Mouse (Mus musculus): ENCODE data around the gene Parp2. TPM values are rescaled to one million over a fixed set of nuclear protein-coding genes. Genes with fewer than 3 reads are reported as not detected.
"Not testable (repeated sequence)": the region's sequence is repeated elsewhere in the genome, so short reads cannot be mapped to it uniquely, and the experiment has no call there.

Gene Parp2
- polyA plus RNA-seq, 1 experiment from 2014 or later = 72.4 TPM

DNA sequence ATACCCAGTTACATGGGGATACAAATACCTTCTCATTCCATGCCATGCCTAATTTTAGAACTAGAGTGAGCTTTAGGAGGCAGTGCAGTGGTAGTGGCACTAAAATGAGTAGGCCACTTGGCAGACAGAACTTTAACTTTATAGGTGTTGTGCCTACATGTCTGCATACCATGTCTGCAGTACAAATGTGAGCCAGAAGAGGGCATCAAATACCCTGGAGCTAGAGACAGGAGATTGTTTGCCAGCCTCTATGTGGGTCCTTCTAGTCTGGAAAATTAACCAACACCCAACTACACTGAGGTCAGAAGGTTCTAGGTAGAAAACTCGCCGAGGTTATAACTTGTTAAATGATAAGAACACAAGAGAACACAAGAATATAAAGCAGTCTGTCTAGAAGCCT lies 9.1 kb upstream of the Parp2 start:
- 70% methylated on average over 2 of the region's 2 CpGs for WGBS
- ATAC-seq (ENCODE audit: insufficient number of reproducible peaks, insufficient read depth, low FRiP score, low TSS enrichment, low read depth) = no peak
- Histone ChIP-seq H3K36me3 (no peaks in the 10 kb centered on the region), H3K27ac (no peak overlapping the region), H3K9me3 (no peaks in the 10 kb centered on the region), H3K4me3 (no peak overlapping the region), H3K27me3 (no peaks in the 10 kb centered on the region), H3K9ac (no peak overlapping the region), H3K4me2 (no peak overlapping the region), H3K4me1 (0 out of 2 replicates have a peak, but pooled peaks cover 2% of the 10 kb centered on the region)

DNA sequence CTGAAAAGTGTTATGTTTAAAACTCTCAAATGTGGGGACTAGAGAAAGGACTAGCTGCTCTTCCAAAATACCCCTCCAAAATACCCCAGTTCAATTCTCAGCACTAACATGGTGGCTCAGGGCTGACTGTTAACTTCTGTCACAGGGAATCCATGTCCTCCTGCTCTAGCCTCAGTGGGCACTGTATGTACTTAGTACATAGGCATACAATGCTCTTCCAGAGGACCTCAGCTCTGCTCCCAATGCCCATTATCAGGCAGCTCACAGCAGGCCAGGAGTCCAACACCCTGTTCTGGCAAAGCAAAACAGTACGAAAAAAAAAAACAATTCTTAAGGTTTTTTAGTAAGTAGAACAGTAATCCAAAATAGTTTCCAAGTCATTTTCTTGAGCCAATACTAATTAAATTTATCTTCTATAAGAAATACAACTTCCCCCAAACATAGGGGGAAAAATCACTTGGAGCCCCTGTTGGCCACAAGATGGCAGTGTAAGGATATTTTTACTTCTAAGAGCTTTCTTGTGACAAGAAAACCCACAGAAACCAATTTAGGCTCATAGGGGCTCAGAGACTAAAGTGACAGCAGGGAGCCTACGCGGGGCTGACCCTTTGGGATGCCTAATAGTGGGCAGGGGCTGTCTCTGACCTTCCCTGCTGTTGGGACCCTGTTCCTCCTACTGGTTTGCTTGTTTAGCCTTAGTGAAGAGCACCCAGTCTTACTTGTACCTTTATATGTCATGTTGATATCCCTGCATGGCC lies 8.0 kb upstream of the Parp2 start:
- Histone ChIP-seq H3K27ac (no peak overlapping the region), H3K4me1 (0 out of 2 replicates have a peak, but pooled peaks cover 2% of the 10 kb centered on the region), H3K36me3 (no peaks in the 10 kb centered on the region), H3K9me3 (no peaks in the 10 kb centered on the region), H3K9ac (no peak overlapping the region), H3K4me3 (no peak overlapping the region), H3K4me2 (no peak overlapping the region), H3K27me3 (no peaks in the 10 kb centered on the region)
- ATAC-seq (ENCODE audit: insufficient number of reproducible peaks, insufficient read depth, low FRiP score, low TSS enrichment, low read depth) = no peak
- WGBS = 7% methylated on average over 3 of the region's 3 CpGs

DNA sequence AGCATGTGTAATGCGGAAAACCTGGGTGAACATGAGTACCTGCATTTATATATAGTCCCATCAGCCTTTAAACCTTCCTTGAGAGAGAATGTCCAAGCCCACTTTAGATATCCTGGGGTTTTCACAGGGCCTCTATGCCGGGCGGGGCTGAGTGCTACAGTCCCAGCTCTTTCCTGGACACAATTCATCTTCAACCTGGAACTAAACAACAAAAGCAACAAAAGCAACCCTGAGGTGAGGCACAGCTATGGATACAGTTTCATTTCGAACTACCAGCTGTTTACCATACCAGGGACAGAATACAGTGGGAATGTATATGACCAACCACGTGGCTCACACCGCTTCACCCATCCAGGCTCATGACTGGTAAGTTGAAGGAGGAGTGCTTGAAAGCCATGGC lies 5.2 kb upstream of the Parp2 start:
- Histone ChIP-seq H3K4me1 (0 out of 2 replicates have a peak, but pooled peaks cover 2% of the 10 kb centered on the region), H3K36me3 (no peaks in the 10 kb centered on the region), H3K9me3 (no peaks in the 10 kb centered on the region), H3K9ac (no peak overlapping the region), H3K4me2 (no peak overlapping the region), H3K27me3 (no peaks in the 10 kb centered on the region), H3K27ac (no peak overlapping the region), H3K4me3 (no peak overlapping the region)
- 85% methylated on average over 6 of the region's 6 CpGs for WGBS
- no peak for ATAC-seq (ENCODE audit: insufficient number of reproducible peaks, insufficient read depth, low FRiP score, low TSS enrichment, low read depth)

DNA sequence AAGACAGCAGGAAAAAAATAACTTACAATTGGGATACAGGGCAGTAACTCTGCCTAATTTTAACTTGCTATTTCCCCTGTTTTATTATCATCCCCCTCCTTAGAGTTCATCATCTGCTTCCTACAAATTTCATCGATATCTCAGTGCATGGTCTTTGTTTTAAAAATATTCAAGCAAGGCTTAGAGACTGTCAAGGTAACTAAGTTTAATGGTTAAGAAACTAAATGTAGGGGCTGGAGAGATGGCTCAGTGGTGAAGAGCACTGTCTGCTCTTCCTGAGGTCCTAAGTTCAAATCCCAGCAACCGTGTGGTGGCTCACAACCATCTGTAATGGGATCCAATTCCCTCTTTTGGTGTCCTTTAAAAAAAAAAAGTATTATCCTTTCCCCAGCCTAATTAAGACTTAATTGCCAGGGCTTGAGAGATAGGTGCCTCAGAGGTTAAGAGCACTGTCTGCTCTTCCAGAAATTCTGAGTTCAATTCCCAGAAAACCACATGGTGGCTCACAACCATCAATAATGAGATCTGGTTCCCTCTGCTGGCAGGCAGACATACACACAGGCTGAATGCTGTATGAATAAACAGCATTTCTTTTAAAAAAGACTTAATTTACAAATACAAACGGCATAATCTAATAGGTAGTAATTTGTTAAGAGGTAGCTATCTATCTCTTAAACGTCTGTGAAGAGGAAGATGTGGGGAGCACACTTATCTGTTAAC lies 4.6 kb upstream of the Parp2 start:
- Histone ChIP-seq H3K27me3 (no peaks in the 10 kb centered on the region), H3K4me2 (no peak overlapping the region), H3K27ac (no peak overlapping the region), H3K9ac (no peak overlapping the region), H3K4me1 (0 out of 2 replicates have a peak, but pooled peaks cover 2% of the 10 kb centered on the region), H3K9me3 (no peaks in the 10 kb centered on the region), H3K4me3 (no peak overlapping the region), H3K36me3 (no peaks in the 10 kb centered on the region)
- no peak for ATAC-seq (ENCODE audit: insufficient number of reproducible peaks, insufficient read depth, low FRiP score, low TSS enrichment, low read depth)
- 64% methylated on average over 4 of the region's 4 CpGs for WGBS

DNA sequence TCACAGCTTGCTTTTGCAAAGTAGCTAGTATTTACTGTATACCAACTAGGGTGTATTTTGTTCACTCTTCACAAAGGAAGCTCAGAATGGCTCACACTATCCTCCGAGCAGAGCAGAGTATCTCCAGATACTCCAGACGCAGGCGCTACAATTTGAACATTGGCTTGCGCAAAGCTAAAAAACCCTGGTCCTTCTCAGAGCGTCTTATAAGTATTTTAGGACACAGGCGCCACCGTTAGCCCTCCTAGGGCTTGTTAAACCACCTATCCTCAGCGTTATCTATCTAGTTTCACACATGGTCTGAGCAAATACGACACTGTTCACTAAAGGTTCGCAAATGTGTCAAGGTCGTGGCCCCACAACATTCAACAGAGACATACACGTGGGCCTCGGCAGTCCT lies 3.0 kb upstream of the Parp2 start:
- no peak overlapping the region for H3K9ac ChIP-seq
- H3K27ac ChIP-seq = no peak overlapping the region
- ATAC-seq (ENCODE audit: insufficient number of reproducible peaks, insufficient read depth, low FRiP score, low TSS enrichment, low read depth) = no peak
- H3K4me2 ChIP-seq = no peak overlapping the region
- H3K4me3 ChIP-seq = no peak overlapping the region
- H3K9me3 ChIP-seq = no peaks in the 10 kb centered on the region
- no peaks in the 10 kb centered on the region for H3K27me3 ChIP-seq
- 0 out of 2 replicates have a peak, but pooled peaks cover under 1% of the 10 kb centered on the region for H3K36me3 ChIP-seq
- 74% methylated on average over 13 of the region's 13 CpGs for WGBS
- peaks cover 6% of the 10 kb centered on the region for H3K4me1 ChIP-seq

DNA sequence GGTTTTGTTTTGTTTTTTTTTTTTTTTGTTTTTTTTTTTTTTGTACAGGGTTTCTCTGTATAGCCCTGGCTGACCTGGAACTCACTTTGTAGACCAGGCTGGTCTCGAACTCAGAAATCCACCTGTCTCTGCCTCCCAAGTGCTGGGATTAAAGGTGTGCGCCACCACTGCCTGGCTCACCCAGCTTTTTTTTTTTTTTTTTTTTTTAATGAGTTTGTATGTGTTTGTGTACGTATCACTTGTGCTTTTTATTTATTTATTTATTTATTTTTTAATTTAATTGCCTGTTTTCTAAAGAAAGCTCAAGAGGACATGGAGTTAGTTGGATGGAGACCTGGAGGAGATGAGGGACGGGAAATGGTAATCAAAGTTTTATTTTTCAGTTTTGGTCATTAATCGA lies 1.2 kb upstream of the Parp2 start:
- H3K4me1 ChIP-seq; H3K9me3 ChIP-seq; H3K27ac ChIP-seq; ATAC-seq (ENCODE audit: insufficient number of reproducible peaks, insufficient read depth, low FRiP score, low TSS enrichment, low read depth); H3K9ac ChIP-seq; H3K27me3 ChIP-seq: not testable (repeated sequence)
- 92% methylated on average over 5 of the region's 5 CpGs for WGBS
- peak overlapping the region; percentile 66; the same call in 1 of the 2 replicates for H3K4me3 ChIP-seq
- H3K4me2 ChIP-seq = peak overlapping the region; percentile 60
- H3K36me3 ChIP-seq = peaks cover 15% of the 10 kb centered on the region

DNA sequence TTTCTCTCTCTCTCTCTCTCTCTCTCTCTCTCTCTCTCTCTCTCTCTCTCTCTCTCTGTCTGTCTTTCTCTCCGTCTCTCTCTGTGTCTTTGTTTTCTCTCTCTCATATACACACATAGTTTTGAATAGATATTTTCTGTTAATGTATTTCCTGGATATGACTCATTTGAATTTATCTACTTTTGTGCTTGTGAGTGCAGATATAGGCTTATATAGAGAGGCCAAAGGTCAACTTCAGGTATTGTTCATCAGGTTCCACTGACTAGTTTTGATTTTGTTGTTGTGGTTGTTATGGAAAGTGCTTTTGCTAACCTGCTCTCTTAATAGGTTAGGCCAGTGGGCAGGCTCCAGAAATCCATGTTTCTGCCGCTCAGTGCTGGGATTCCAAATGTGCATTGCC lies 5.4 kb downstream of the Parp2 start:
- Histone ChIP-seq H3K4me1 (peaks cover 4% of the 10 kb centered on the region), H3K27me3 (no peaks in the 10 kb centered on the region), H3K4me3 (no peak overlapping the region), H3K9me3 (no peaks in the 10 kb centered on the region), H3K27ac (no peak overlapping the region), H3K4me2 (no peak overlapping the region), H3K9ac (no peak overlapping the region), H3K36me3 (peaks cover 75% of the 10 kb centered on the region)
- 95% methylated on average over 2 of the region's 2 CpGs for WGBS
- no peak for ATAC-seq (ENCODE audit: insufficient number of reproducible peaks, insufficient read depth, low FRiP score, low TSS enrichment, low read depth)

DNA sequence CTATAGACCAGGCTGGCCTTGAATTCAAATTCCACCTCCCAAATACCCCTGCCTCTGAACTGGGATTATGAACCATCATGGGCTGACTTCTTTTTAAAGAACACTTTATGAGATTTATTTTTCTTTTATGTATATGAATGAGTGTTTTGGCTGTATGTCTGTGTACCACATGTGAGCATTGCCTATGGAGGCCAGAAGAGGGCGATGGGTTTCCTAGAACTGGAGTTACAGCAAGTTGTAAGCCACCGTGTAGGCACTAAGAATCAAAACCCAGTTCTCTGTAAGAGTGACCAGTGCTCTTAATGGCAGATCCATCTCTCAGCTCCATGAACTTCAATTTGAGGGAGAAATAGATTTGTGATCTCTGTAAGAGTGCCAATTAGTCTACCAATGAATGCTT lies 15.6 kb downstream of the Parp2 start:
- Histone ChIP-seq H3K4me3 (no peak overlapping the region), H3K4me1 (no peaks in the 10 kb centered on the region), H3K4me2 (no peak overlapping the region), H3K27me3 (no peaks in the 10 kb centered on the region), H3K36me3 (peaks cover 61% of the 10 kb centered on the region), H3K9me3 (no peaks in the 10 kb centered on the region; the same call in 1 of the 2 replicates), H3K27ac (no peak overlapping the region), H3K9ac (no peak overlapping the region)
- ATAC-seq (ENCODE audit: insufficient number of reproducible peaks, insufficient read depth, low FRiP score, low TSS enrichment, low read depth) = no peak
- 74% methylated on average over 2 of the region's 2 CpGs for WGBS

DNA sequence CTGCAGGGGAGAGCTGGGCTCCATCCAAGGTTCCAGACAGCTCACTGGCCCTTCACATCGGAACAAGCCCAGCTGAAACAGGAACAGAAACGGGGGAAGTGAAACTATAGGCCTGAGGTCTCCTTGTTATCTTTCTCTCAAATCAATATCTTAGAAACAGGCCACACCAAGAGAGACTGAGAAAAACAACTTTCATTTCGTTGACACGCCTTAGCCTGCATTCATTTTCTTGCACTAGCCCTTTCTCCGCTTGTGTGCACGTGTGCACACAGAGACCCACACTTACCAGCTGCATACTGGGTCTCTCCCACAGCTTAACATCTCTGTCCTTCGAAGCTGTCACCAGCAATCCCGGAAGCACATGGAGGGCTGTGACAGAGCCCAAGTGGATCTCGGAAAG lies 16.6 kb downstream of the Parp2 start:
- Histone ChIP-seq H3K4me1 (no peaks in the 10 kb centered on the region), H3K27me3 (no peaks in the 10 kb centered on the region), H3K36me3 (peaks cover 57% of the 10 kb centered on the region), H3K27ac (no peak overlapping the region), H3K9ac (no peak overlapping the region), H3K9me3 (no peaks in the 10 kb centered on the region; the same call in 1 of the 2 replicates), H3K4me2 (no peak overlapping the region), H3K4me3 (no peak overlapping the region)
- ATAC-seq (ENCODE audit: insufficient number of reproducible peaks, insufficient read depth, low FRiP score, low TSS enrichment, low read depth) = no peak
- WGBS = 92% methylated on average over 9 of the region's 9 CpGs

DNA sequence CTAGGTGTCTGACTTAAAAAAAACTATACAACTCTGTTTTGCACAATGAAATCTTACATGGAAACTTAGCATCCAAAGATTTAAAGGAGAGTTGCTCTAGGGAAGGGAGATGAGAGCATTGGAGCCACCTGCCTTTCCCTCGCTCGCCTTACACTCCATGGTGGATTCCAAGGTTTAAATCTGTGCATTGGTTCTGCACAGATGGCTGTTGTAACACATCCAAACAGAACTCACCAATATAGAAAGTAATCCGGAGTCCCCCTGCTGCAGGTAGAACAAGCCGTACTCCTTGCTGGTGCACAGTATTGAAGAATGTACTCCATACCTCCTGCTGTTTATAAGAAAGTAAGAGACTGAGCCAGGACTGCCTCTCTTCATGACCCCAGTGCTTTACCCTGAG lies 18.9 kb downstream of the Parp2 start:
- H3K27ac ChIP-seq = no peak overlapping the region
- WGBS = 82% methylated on average over 4 of the region's 4 CpGs

DNA sequence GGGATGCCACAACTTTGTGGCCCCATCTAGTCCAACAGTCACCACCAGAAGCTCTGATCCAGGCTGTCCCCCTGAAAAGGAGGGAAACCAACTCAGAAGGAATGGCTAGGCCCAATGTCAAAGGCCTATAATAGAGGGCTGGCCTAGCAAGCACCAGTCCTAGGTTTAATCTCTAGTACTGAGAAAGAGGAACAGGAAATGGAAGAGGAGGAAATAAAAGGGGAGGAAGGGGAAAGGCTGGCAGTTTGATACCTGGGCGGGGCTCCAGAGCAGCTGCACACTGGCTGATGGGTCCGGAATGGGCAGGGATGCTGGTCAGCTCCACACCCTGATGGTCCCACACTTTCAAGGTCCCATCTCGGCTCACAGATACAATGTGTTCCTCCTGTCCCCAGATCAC lies 22.2 kb downstream of the Parp2 start:
- 76% methylated on average over 3 of the region's 3 CpGs for WGBS

More for the DNA sequence above, 18.9 kb downstream of the Parp2 start:
- H3K27me3 ChIP-seq = no peaks in the 10 kb centered on the region
- no peak overlapping the region for H3K9ac ChIP-seq
- H3K4me1 ChIP-seq = no peaks in the 10 kb centered on the region
- no peak overlapping the region for H3K4me3 ChIP-seq
- peaks cover 38% of the 10 kb centered on the region for H3K36me3 ChIP-seq
- H3K9me3 ChIP-seq = no peaks in the 10 kb centered on the region; the same call in 1 of the 2 replicates
- no peak for ATAC-seq (ENCODE audit: insufficient number of reproducible peaks, insufficient read depth, low FRiP score, low TSS enrichment, low read depth)
- no peak overlapping the region for H3K4me2 ChIP-seq

DNA sequence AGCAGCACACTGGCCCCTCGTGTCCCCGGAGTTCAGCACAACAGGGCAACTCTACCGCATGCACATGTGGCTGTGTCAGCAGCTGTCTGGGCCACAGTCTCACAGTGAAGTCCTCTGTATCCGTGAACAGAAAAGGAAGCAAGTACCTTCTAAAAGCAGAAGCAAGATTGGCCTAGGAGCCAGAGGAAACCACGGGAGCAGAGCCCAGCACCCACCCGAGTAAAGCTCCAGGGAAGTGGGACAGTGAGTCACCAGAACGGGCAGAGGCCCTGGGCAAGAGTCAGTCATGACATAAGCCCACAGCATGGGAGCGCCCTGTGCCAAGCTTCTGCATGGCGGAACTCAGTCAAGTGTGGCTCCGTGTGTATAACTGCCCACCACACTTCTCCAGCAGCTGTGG lies 26.3 kb downstream of the Parp2 start:
- whole genome bisulfite sequencing = 82% methylated on average over 10 of the region's 10 CpGs
- no peak overlapping the region for H3K4me3 ChIP-seq
- no peak overlapping the region for H3K4me2 ChIP-seq

More for the DNA sequence above, 22.2 kb downstream of the Parp2 start:
- Histone ChIP-seq H3K9me3 (no peaks in the 10 kb centered on the region), H3K27ac (no peak overlapping the region), H3K9ac (no peak overlapping the region), H3K4me1 (no peaks in the 10 kb centered on the region), H3K4me3 (no peak overlapping the region), H3K27me3 (no peaks in the 10 kb centered on the region), H3K36me3 (0 out of 2 replicates have a peak, but pooled peaks cover 9% of the 10 kb centered on the region), H3K4me2 (no peak overlapping the region)
- no peak for ATAC-seq (ENCODE audit: insufficient number of reproducible peaks, insufficient read depth, low FRiP score, low TSS enrichment, low read depth)

More for the DNA sequence above, 26.3 kb downstream of the Parp2 start:
- Histone ChIP-seq H3K4me1 (no peaks in the 10 kb centered on the region), H3K27ac (peak overlapping the region; percentile 73), H3K36me3 (0 out of 2 replicates have a peak, but pooled peaks cover 8% of the 10 kb centered on the region), H3K9me3 (no peaks in the 10 kb centered on the region), H3K27me3 (no peaks in the 10 kb centered on the region), H3K9ac (no peak overlapping the region)
- no peak for ATAC-seq (ENCODE audit: insufficient number of reproducible peaks, insufficient read depth, low FRiP score, low TSS enrichment, low read depth)
